Mouse (Mus musculus) embryo, embryonic 10 days (tissue): ENCODE data around the gene Btbd35f13.
"Not testable (repeated sequence)": the region's sequence is repeated elsewhere in the genome, so short reads cannot be mapped to it uniquely, and the experiment has no call there.

Source experiments
- DNase-seq: peaks from one replicate; pipeline ENCODE4 v3.0.0-alpha.2; 2015; ENCODE audit warnings: low spot score

The Btbd35f13 gene

DNA sequence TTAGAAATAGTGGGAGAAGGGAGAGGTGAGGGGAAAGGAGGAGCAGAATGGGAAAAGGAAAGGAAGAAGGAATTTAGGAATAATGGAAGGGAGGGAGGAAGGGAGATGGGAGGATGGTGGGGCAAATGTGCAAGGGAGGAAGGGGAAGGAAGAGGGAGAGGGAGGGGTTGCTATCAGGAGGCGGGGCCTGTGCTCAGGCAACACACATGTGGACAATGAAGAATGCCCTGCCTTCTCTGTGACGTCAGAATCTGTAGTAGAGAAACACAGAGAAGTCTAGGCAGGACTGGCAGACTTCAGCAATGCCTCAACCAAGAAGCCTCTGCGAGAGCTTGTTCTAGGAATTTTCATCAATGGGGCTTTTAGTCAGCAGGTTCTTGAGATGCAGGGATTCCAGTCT lies at the start of gene Btbd35f13:
Gene Btbd35f13 (plus strand): TSS at position 301 of the 400 bp plus-strand sequence.
- DNase-seq, result not testable (repeated sequence)

- not testable (repeated sequence) for DNase-seq
Observed at GRCm38 (mm10) chrX:33702249-33702648, 45.3 kb downstream of the Btbd35f13 start, which contains the start of gene Btbd35f14. TSS of gene Btbd35f14 (minus strand) at chrX:33702349.
